Mouse (Mus musculus): ENCODE results near the gene Tmppe.

DNA sequence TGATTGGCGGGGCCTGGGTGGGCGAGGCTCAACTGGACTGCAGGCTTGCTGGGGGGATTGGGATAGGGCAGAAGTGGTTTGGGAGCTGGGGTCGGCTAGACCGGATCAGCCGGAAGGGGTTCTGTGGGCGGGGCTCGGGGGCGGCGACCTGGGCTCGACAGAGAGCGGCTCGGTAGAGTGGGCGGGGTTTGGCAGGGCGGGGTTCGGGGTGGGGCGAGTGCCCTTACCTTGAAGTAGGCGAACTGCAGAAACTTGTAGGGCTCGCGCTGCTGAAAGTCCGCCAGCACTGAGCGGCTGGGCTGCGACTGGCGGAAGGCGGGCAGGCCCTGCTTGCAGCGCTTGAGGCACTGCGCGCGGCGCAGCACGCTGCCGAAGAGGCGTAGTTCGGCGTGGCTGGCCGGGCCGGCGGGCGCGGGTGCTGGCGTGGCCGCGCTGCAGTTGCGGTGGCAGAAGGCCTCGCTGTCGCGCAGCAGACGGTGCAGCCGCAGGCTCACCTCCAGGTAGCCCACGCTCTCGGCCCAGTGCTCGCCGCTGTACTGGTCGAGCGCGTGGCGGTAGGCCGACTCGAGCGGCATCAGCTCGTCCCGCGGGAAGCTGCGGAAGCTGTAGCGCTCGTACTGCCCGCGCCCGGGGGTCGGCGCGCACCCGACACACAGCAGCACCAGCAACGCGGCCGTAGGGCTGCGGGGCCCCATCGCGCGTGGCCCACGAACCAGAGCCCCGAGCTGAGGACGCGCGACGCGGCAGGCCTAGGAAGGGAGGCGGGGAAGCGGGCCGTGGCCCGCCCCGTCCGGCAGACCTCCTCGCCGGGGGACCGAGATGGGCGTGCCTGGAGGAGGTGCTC lies 10.8 kb upstream of the Tmppe start, which contains the start of gene Crtap:
- TF ChIP-seq CTCF (IDR thresholded peaks at IDR 0.05; ENCODE audit: control insufficient read depth, insufficient read depth, insufficient replicate concordance, low read depth, low read length) (no peak), POLR2A (IDR thresholded peaks at IDR 0.05; ENCODE audit: control insufficient read depth, low read depth, low read length) (peak; percentile 44; the same call in 1 of the 2 replicates)

All from testis, adult 2 months (tissue).